Mouse (Mus musculus): ENCODE results near the gene Gsg1l. TPM values are rescaled to one million over a fixed set of nuclear protein-coding genes. Genes with fewer than 3 reads are reported as not detected.

Gsg1l gene
- polyA plus RNA-seq (2014; fragmentation: Nextera tagmentation; extraction: Ambion mirVana) = 10.1 and 10.5 TPM in 2 replicates

DNA sequence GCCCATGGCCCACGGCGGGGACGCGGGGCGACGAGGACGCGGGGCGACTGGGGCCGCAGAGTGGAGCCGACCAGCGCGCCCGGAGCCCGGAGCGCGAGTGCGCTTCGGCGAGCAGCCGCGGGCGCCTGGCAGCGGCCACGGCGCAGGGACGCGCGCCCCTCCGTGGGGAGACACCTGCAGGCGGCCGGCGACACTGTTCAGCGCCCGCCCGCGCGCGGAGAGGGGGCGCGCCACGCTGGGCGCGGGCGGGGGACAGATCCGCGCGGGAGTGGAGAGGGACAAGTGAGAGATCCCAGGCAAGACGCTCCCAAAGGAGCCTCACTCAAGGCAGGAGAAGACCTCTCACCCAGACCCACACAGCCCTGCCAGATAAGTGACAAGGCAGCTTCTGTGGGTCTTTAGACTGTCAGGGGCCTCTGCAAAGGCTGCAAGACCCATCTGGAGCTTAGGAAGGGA, at the start of gene Gsg1l:
Gsg1l (minus strand) TSS at position 126 of the 456 bp plus-strand sequence.
- Histone ChIP-seq H3K4me1 (ENCODE audit: control insufficient read depth in 2 of 2, insufficient read depth in 2 of 2, low read length in 2 of 2) (peaks cover 26 to 34% of the 10 kb centered on the region in 2 experiments), H3K4me3 (ENCODE audit: control insufficient read depth in 1 of 2, insufficient read depth in 1 of 2, low read depth in 1 of 2, low read length in 2 of 2) (peak within 1 kb of the TSS; percentile 55 to 76), H3K9ac (ENCODE audit: low read length) (peak within 1 kb of the TSS; percentile 86), H3K27ac (replicated peaks in 1 of 2; ENCODE audit: control insufficient read depth in 1 of 2, insufficient read depth in 1 of 2, low read depth in 2 of 2, low read length in 2 of 2) (peak within 1 kb of the TSS in 1 of 2 experiments; percentile 41; a peak in 1 of 4 replicates), H3K9me3 (ENCODE audit: control insufficient read depth, low read length) (no peaks in the 10 kb centered on the region), H3K4me2 (ENCODE audit: low read length) (peak within 1 kb of the TSS; percentile 99), H3K36me3 (ENCODE audit: control insufficient read depth, insufficient read depth, low read length) (no peaks in the 10 kb centered on the region), H3K27me3 (ENCODE audit: control insufficient read depth, insufficient read depth, low read length) (peaks cover 48% of the 10 kb centered on the region)
- peak; percentile 61 for ATAC-seq (ENCODE audit: insufficient number of reproducible peaks, insufficient read depth, low FRiP score, low read depth)
- WGBS = under 1% methylated on average over 43 of the region's 49 CpGs

DNA sequence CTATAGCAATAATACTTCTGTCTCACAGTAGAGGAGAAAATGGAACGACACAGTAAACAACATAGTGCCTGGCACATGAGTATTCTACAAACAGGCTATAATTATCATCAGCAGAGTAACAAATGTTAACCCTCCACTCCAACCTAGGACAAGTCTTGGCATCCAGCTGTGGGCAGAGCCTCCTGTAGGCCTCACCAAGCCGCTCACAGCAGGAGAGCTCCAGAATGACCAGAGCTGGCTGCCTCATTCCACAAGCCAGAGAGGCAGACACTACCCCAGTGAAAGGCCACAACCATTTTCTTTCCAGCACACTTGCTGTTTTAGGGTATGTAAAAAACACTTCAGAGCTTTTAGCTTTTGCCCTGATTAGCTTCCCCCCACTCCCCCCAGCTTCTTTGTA, 45.5 kb upstream of the Gsg1l start:
- Histone ChIP-seq H3K36me3 (ENCODE audit: control insufficient read depth, insufficient read depth, low read length) (peaks cover 69% of the 10 kb centered on the region), H3K27me3 (ENCODE audit: control insufficient read depth, insufficient read depth, low read length) (no peaks in the 10 kb centered on the region), H3K4me3 (ENCODE audit: control insufficient read depth in 1 of 2, insufficient read depth in 1 of 2, low read depth in 1 of 2, low read length in 2 of 2) (no peak overlapping the region), H3K4me1 (ENCODE audit: control insufficient read depth in 2 of 2, insufficient read depth in 2 of 2, low read length in 2 of 2) (peaks cover 16 to 41% of the 10 kb centered on the region in 2 experiments), H3K9ac (ENCODE audit: low read length) (peak overlapping the region; percentile 34; the same call in 1 of the 2 replicates), H3K9me3 (ENCODE audit: control insufficient read depth, low read length) (no peaks in the 10 kb centered on the region), H3K27ac (replicated peaks in 1 of 2; ENCODE audit: control insufficient read depth in 1 of 2, insufficient read depth in 1 of 2, low read depth in 2 of 2, low read length in 2 of 2) (peak overlapping the region in 1 of 2 experiments; percentile 54; a peak in 2 of 4 replicates), H3K4me2 (ENCODE audit: low read length) (no peak overlapping the region)
- WGBS = 46% methylated on average over 2 of the region's 2 CpGs
- ATAC-seq (ENCODE audit: insufficient number of reproducible peaks, insufficient read depth, low FRiP score, low read depth) = no peak

DNA sequence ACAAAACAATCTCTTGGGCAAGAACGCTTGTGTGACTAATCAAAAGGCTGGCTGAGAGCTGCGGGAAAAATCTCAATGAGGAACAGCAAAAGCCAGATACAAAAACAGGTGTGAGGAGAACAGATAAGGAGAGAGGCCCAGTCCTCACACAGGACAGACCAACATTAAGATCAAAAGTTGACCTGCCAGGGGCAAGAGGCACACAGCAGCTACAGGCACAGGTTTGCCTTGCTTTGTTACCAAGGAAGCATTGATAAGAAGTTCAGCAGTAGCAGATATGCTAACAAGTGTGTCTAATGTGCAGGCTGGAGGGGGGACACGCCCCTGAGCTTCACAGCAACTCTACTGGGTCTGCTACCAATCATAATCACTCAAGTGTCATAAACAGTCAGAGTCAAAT, 44.3 kb upstream of the Gsg1l start:
- Histone ChIP-seq H3K4me1 (ENCODE audit: control insufficient read depth in 2 of 2, insufficient read depth in 2 of 2, low read length in 2 of 2) (peaks cover 18 to 47% of the 10 kb centered on the region in 2 experiments), H3K9me3 (ENCODE audit: control insufficient read depth, low read length) (no peaks in the 10 kb centered on the region), H3K4me3 (ENCODE audit: control insufficient read depth in 1 of 2, insufficient read depth in 1 of 2, low read depth in 1 of 2, low read length in 2 of 2) (no peak overlapping the region), H3K27me3 (ENCODE audit: control insufficient read depth, insufficient read depth, low read length) (no peaks in the 10 kb centered on the region), H3K27ac (replicated peaks in 1 of 2; ENCODE audit: control insufficient read depth in 1 of 2, insufficient read depth in 1 of 2, low read depth in 2 of 2, low read length in 2 of 2) (peak overlapping the region; percentile 51 to 54), H3K36me3 (ENCODE audit: control insufficient read depth, insufficient read depth, low read length) (peaks cover 69% of the 10 kb centered on the region), H3K9ac (ENCODE audit: low read length) (no peak overlapping the region), H3K4me2 (ENCODE audit: low read length) (no peak overlapping the region)
- 11% methylated on average over 3 of the region's 3 CpGs for WGBS
- peak; percentile 72 for ATAC-seq (ENCODE audit: insufficient number of reproducible peaks, insufficient read depth, low FRiP score, low read depth)

DNA sequence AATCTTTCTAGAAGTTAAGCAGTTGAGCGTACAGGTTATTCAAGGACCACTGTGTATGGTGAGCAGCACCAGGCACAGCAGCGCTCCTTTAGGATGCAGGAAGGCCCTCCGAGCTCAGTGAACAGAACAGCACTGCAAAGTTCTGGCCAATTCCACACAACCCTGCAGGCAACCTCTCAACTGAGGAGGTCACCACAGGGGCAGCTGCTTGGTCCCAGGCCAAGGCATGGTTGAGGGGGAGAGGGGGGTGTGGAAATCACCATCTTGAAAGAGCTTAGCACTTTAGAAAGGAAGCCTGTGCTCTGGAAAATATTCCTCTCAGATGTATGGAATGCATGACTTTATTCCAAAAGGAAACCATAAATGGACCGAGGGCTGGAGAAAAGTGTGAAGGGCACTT, 39.3 kb upstream of the Gsg1l start:
- Histone ChIP-seq H3K4me1 (ENCODE audit: control insufficient read depth in 2 of 2, insufficient read depth in 2 of 2, low read length in 2 of 2) (peaks cover 13 to 33% of the 10 kb centered on the region in 2 experiments), H3K27ac (replicated peaks in 1 of 2; ENCODE audit: control insufficient read depth in 1 of 2, insufficient read depth in 1 of 2, low read depth in 2 of 2, low read length in 2 of 2) (peak overlapping the region; percentile 69 to 72), H3K9ac (ENCODE audit: low read length) (no peak overlapping the region), H3K9me3 (ENCODE audit: control insufficient read depth, low read length) (no peaks in the 10 kb centered on the region), H3K27me3 (ENCODE audit: control insufficient read depth, insufficient read depth, low read length) (no peaks in the 10 kb centered on the region), H3K4me2 (ENCODE audit: low read length) (no peak overlapping the region), H3K36me3 (ENCODE audit: control insufficient read depth, insufficient read depth, low read length) (peaks cover 67% of the 10 kb centered on the region), H3K4me3 (ENCODE audit: control insufficient read depth in 1 of 2, insufficient read depth in 1 of 2, low read depth in 1 of 2, low read length in 2 of 2) (no peak overlapping the region)
- 36% methylated on average over 4 of the region's 4 CpGs for WGBS
- ATAC-seq (ENCODE audit: insufficient number of reproducible peaks, insufficient read depth, low FRiP score, low read depth) = 0 out of 2 replicates have a peak, but pooled peaks have one; percentile 39

DNA sequence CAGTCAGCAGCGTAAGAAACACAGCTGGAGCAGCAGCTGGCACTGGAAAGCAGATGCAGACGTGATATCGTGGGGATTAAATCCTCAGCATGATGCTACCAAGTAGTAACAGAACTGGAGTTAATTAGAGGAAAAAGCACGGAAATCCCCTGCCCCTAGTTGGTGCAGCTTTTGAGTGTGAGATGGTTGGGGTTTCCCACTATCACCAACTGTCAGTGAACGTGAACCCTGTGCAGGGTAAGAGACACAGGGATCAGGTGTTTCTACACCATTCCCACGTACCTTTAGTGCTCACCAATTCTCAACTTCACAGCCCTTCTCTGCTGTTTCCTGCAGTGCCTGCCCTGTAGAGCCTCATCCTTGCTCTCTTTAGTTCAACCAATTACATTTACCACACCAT, 37.6 kb upstream of the Gsg1l start:
- WGBS = 75% methylated on average over 6 of the region's 6 CpGs
- peaks cover 83% of the 10 kb centered on the region for H3K36me3 ChIP-seq (ENCODE audit: control insufficient read depth, insufficient read depth, low read length)
- ATAC-seq (ENCODE audit: insufficient number of reproducible peaks, insufficient read depth, low FRiP score, low read depth) = no peak
- peaks cover 6 to 17% of the 10 kb centered on the region in 2 experiments for H3K4me1 ChIP-seq (ENCODE audit: control insufficient read depth in 2 of 2, insufficient read depth in 2 of 2, low read length in 2 of 2)
- H3K4me2 ChIP-seq (ENCODE audit: low read length) = no peak overlapping the region
- no peak overlapping the region for H3K4me3 ChIP-seq (ENCODE audit: control insufficient read depth in 1 of 2, insufficient read depth in 1 of 2, low read depth in 1 of 2, low read length in 2 of 2)
- H3K27me3 ChIP-seq (ENCODE audit: control insufficient read depth, insufficient read depth, low read length) = no peaks in the 10 kb centered on the region
- H3K9ac ChIP-seq (ENCODE audit: low read length) = no peak overlapping the region
- no peaks in the 10 kb centered on the region for H3K9me3 ChIP-seq (ENCODE audit: control insufficient read depth, low read length)
- H3K27ac ChIP-seq (replicated peaks in 1 of 2; ENCODE audit: control insufficient read depth in 1 of 2, insufficient read depth in 1 of 2, low read depth in 2 of 2, low read length in 2 of 2) = no peak overlapping the region

DNA sequence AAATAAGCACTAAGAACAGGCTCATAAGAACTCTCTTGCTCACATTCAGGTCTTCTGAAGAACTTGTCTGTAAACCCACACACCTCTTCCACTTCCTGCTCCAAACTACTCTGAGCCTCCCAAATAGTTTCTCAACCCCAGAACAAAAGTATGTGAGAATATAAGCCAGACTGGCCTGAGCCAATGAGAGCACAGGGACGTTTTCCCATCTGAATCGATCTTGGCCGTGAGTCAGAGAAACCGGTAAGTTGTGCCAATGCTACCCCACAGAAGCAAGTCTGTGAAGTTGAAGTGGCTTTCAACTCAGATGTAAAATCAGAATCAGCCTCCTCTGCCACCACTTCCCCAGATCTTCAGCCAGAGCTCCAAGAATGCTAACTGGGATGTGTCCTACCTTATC, 31.1 kb upstream of the Gsg1l start:
- Histone ChIP-seq H3K9ac (ENCODE audit: low read length) (no peak overlapping the region), H3K27ac (replicated peaks in 1 of 2; ENCODE audit: control insufficient read depth in 1 of 2, insufficient read depth in 1 of 2, low read depth in 2 of 2, low read length in 2 of 2) (no peak overlapping the region), H3K4me1 (ENCODE audit: control insufficient read depth in 2 of 2, insufficient read depth in 2 of 2, low read length in 2 of 2) (no peaks in the 10 kb centered on the region), H3K4me3 (ENCODE audit: control insufficient read depth in 1 of 2, insufficient read depth in 1 of 2, low read depth in 1 of 2, low read length in 2 of 2) (no peak overlapping the region), H3K9me3 (ENCODE audit: control insufficient read depth, low read length) (no peaks in the 10 kb centered on the region), H3K27me3 (ENCODE audit: control insufficient read depth, insufficient read depth, low read length) (no peaks in the 10 kb centered on the region), H3K36me3 (ENCODE audit: control insufficient read depth, insufficient read depth, low read length) (peaks cover 87% of the 10 kb centered on the region), H3K4me2 (ENCODE audit: low read length) (no peak overlapping the region)
- WGBS = 78% methylated on average over 4 of the region's 4 CpGs
- no peak for ATAC-seq (ENCODE audit: insufficient number of reproducible peaks, insufficient read depth, low FRiP score, low read depth)

DNA sequence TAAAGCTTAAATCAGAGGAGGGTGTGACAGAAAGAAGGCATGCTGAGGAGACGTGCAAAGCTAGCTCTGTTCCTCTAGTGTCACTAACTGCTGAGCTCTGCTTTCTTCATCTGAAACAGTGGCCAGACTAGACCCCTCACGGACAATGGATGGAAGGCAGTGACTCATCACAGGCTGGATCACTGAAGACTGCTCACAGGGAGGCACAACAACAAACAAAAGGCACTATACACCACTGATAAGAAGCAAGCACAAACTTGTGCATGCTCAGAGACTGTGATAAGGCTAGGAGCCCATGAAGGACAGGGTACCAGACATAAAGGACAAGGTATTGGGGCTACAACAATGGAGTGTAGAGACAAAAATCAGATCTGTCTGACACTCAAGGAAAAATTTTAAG, 29.0 kb upstream of the Gsg1l start:
- WGBS = 43% methylated on average over 2 of the region's 2 CpGs
- peaks cover 94% of the 10 kb centered on the region for H3K36me3 ChIP-seq (ENCODE audit: control insufficient read depth, insufficient read depth, low read length)
- ATAC-seq (ENCODE audit: insufficient number of reproducible peaks, insufficient read depth, low FRiP score, low read depth) = no peak

DNA sequence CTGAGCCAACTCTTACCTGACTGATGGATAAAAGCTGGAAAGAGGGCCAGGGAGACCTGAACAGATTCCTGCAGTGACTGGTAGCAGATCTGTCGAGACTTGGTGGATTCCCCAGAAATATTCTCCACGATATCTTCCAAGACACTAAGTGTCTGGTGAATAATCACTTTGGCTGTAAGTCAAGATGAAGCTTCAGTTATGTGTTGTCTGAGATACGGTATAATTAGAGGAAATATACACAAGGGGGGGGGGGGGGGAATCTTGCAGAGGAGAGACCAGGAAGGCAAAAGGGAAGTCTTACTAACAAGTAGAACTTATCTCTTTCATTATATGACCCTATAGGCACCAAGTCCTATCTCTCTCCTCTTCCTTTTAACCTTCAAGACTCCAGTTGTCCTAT, 27.7 kb upstream of the Gsg1l start:
- Histone ChIP-seq H3K9me3 (ENCODE audit: control insufficient read depth, low read length) (no peaks in the 10 kb centered on the region), H3K4me3 (ENCODE audit: control insufficient read depth in 1 of 2, insufficient read depth in 1 of 2, low read depth in 1 of 2, low read length in 2 of 2) (no peak overlapping the region), H3K27ac (replicated peaks in 1 of 2; ENCODE audit: control insufficient read depth in 1 of 2, insufficient read depth in 1 of 2, low read depth in 2 of 2, low read length in 2 of 2) (no peak overlapping the region), H3K9ac (ENCODE audit: low read length) (no peak overlapping the region), H3K36me3 (ENCODE audit: control insufficient read depth, insufficient read depth, low read length) (peaks cover 94% of the 10 kb centered on the region), H3K4me1 (ENCODE audit: control insufficient read depth in 2 of 2, insufficient read depth in 2 of 2, low read length in 2 of 2) (no peaks in the 10 kb centered on the region), H3K4me2 (ENCODE audit: low read length) (no peak overlapping the region), H3K27me3 (ENCODE audit: control insufficient read depth, insufficient read depth, low read length) (no peaks in the 10 kb centered on the region)
- no peak for ATAC-seq (ENCODE audit: insufficient number of reproducible peaks, insufficient read depth, low FRiP score, low read depth)
- WGBS = 70% methylated on average over 3 of the region's 3 CpGs

More for the DNA sequence above, 29.0 kb upstream of the Gsg1l start:
- Histone ChIP-seq H3K27ac (replicated peaks in 1 of 2; ENCODE audit: control insufficient read depth in 1 of 2, insufficient read depth in 1 of 2, low read depth in 2 of 2, low read length in 2 of 2) (no peak overlapping the region), H3K9me3 (ENCODE audit: control insufficient read depth, low read length) (no peaks in the 10 kb centered on the region), H3K4me1 (ENCODE audit: control insufficient read depth in 2 of 2, insufficient read depth in 2 of 2, low read length in 2 of 2) (no peaks in the 10 kb centered on the region), H3K4me3 (ENCODE audit: control insufficient read depth in 1 of 2, insufficient read depth in 1 of 2, low read depth in 1 of 2, low read length in 2 of 2) (no peak overlapping the region), H3K27me3 (ENCODE audit: control insufficient read depth, insufficient read depth, low read length) (no peaks in the 10 kb centered on the region), H3K9ac (ENCODE audit: low read length) (no peak overlapping the region), H3K4me2 (ENCODE audit: low read length) (no peak overlapping the region)

Measured in heart, embryonic 14.5 days (tissue).